ENCODE assay signal across 9 mouse cellular contexts in genomic region chr1:69138856-69139518, GRCm38 (mm10). TPM values are rescaled to one million over a fixed set of nuclear protein-coding genes. Genes with fewer than 3 reads are reported as not detected.
DNase-seq lines count a peak whose midpoint lies in the region; ATAC-seq and TF ChIP-seq lines count a peak whose summit lies in the region.
"Had no signal": no experiment of that assay in that cellular context is flagged by ENCODE, and none has a peak within 500 bp of the region (broad histone marks: within the 10 kb centered on the region; RNA-seq: fewer than 3 reads in every experiment).

No protein-coding gene starts in this region.

- H3K4me2 ChIP-seq in kidney, embryonic 14.5 days (replicated peaks; ENCODE audit: low read depth, low read length) = no peak overlapping the region
- H3K4me2 ChIP-seq in midbrain, embryonic 15.5 days = no peak overlapping the region
- H3K4me2 ChIP-seq: embryonic facial prominence, embryonic 12.5 days had no signal

- WGBS in kidney, embryonic 14.5 days = 43% methylated on average over 4 of the region's 4 CpGs
- 41% methylated on average over 4 of the region's 4 CpGs for WGBS in midbrain, embryonic 15.5 days

- no peak overlapping the region for H3K4me3 ChIP-seq in kidney, embryonic 14.5 days (ENCODE audit: low read length)
- no peak overlapping the region for H3K4me3 ChIP-seq in left cerebral cortex, adult 2 months
- H3K4me3 ChIP-seq in midbrain, embryonic 15.5 days = no peak overlapping the region
- H3K4me3 ChIP-seq: embryonic facial prominence, embryonic 12.5 days had no signal

- intact Hi-C loops in heart, postnatal 10 days (cut with DNase I) = loop anchor here (2.0 to 5.0 kb wide), 3 partner anchors 1032 to 1958 kb away; no protein-coding TSS in a partner anchor
- intact Hi-C loops in left cerebral cortex, adult 2 months (cut with DNase I) = loop anchor here (1.0 to 10.0 kb wide), 7 partner anchors 1032 to 1994 kb away; no protein-coding TSS in a partner anchor

- no peak overlapping the region for H3K9ac ChIP-seq in kidney, embryonic 14.5 days (ENCODE audit: low read depth, low read length)
- no peak overlapping the region for H3K9ac ChIP-seq in midbrain, embryonic 15.5 days
- H3K9ac ChIP-seq: embryonic facial prominence, embryonic 12.5 days had no signal

- peak; percentile 89 for TF ChIP-seq CTCF in left cerebral cortex, adult 2 months (IDR thresholded peaks at IDR 0.05)

- H3K27ac ChIP-seq in kidney, embryonic 14.5 days (ENCODE audit: low read depth, low read length) = no peak overlapping the region
- no peak overlapping the region for H3K27ac ChIP-seq in left cerebral cortex, adult 2 months
- no peak overlapping the region for H3K27ac ChIP-seq in midbrain, embryonic 15.5 days
- H3K27ac ChIP-seq: embryonic facial prominence, embryonic 12.5 days had no signal

- ATAC-seq in kidney, embryonic 14.5 days (ENCODE audit: low FRiP score, low TSS enrichment) = no peak
- peak; percentile 45; the same call in 1 of the 2 replicates for ATAC-seq in midbrain, embryonic 15.5 days (replicated peaks)
- no peak for ATAC-seq in monocyte, adult 5-6 weeks (replicated peaks; ENCODE audit: insufficient number of reproducible peaks, low FRiP score, low TSS enrichment, poor library complexity, severe bottlenecking)

- H3K27me3 ChIP-seq in kidney, embryonic 14.5 days (ENCODE audit: control insufficient read depth, insufficient read depth, low read length) = no peaks in the 10 kb centered on the region
- H3K27me3 ChIP-seq in midbrain, embryonic 15.5 days (replicated peaks) = no peaks in the 10 kb centered on the region
- H3K27me3 ChIP-seq: embryonic facial prominence, embryonic 12.5 days had no signal

- H3K4me1 ChIP-seq in kidney, embryonic 14.5 days (ENCODE audit: control insufficient read depth, insufficient read depth, low read length) = no peaks in the 10 kb centered on the region
- no peaks in the 10 kb centered on the region for H3K4me1 ChIP-seq in midbrain, embryonic 15.5 days
- H3K4me1 ChIP-seq: embryonic facial prominence, embryonic 12.5 days had no signal

- H3K9me3 ChIP-seq in kidney, embryonic 14.5 days (ENCODE audit: control insufficient read depth, low read length) = no peaks in the 10 kb centered on the region
- no peaks in the 10 kb centered on the region for H3K9me3 ChIP-seq in midbrain, embryonic 15.5 days
- H3K9me3 ChIP-seq: embryonic facial prominence, embryonic 12.5 days had no signal

- H3K36me3 ChIP-seq in kidney, embryonic 14.5 days (ENCODE audit: control insufficient read depth, insufficient read depth, low read length) = no peaks in the 10 kb centered on the region
- no peaks in the 10 kb centered on the region for H3K36me3 ChIP-seq in midbrain, embryonic 15.5 days (replicated peaks)
- H3K36me3 ChIP-seq: embryonic facial prominence, embryonic 12.5 days had no signal

- peak; percentile 25 to 48 for DNase-seq in kidney, adult 8-10 months
- peak; percentile 86 for DNase-seq in adipocyte (ENCODE audit: low spot score)
- peak; percentile 54 to 68 for DNase-seq in cerebellum, postnatal 36 days
- peak; percentile 57 to 77 for DNase-seq in heart, postnatal 10 days
- peak; percentile 32 to 52 for DNase-seq in left cerebral cortex, adult 2 months (ENCODE audit: extremely low spot score in 1 of 2, low spot score in 2 of 2)

RNA-seq across cellular contexts. Expression of gene Erbb4, which starts 31.1 kb away (rescaled TPM):
- 3.2 and 6.7 TPM in 2 replicates for polyA plus RNA-seq in kidney, embryonic 14.5 days (2014; fragmentation: Nextera tagmentation; extraction: Ambion mirVana)
- 10 to 100 TPM; 18.6 to 22.4 TPM for total RNA-seq in heart, postnatal 10 days (2021)
- 10 to 100 TPM; 57.6 to 64.1 TPM for total RNA-seq in left cerebral cortex, adult 2 months (2021)
- polyA plus RNA-seq in midbrain, embryonic 15.5 days (2015; fragmentation: Nextera tagmentation; extraction: Ambion mirVana) = 15.8 and 15.9 TPM in 2 replicates
- not detected in 3 replicates for total RNA-seq in monocyte, adult 5-6 weeks (2017)

Comparison
In these comparisons a context has a peak if more than half of its experiments do, and no peak if none do; other contexts are left out.
1. RNA of gene Erbb4, which starts 31.1 kb away (total RNA-seq): 57.6 to 64.1 TPM in left cerebral cortex, adult 2 months and 18.6 to 22.4 TPM in heart, postnatal 10 days; not detected in monocyte, adult 5-6 weeks; every median in the first group is over 10 times any median in the second.
2. Peak in every context shown above with its lines, with median percentiles within 50 percentile points of each other: DNase-seq.